Mouse (Mus musculus): Measurements from ENCODE around the gene Hdac1.

DNA sequence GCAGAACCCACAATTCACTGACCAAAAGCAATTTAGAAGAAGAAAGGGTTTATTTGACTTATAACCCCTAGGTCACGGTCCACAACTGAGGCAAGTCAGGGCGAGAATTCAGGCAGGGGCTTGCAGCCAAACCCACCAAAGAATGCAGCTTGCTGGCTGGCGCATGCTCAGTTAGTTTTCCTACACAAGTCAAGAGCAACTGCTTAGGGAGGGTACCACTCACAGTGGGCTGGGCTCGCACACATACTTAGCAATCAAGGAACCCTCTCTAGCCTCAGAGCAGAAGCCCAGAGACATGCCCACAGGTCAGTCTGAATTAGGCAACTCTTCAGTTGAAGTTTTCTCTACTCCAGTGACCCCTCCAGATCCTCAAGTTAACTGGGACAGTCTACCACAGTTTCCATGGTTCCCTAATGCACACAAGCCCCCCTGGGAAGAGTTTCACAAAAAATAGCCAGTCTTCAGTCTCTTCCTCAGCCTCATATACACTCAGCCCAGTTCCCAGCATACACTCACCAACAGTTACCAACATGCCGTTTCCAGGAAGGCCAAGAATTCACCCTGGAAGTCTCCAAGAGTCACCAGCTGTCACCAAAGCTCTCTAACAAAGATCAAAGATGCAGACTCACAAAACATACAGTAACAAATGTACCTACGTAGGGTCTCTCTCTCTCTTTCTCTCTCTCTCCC, 31.6 kb downstream of the Hdac1 start:
- TF ChIP-seq CTCF (IDR thresholded peaks at IDR 0.05; ENCODE audit: control insufficient read depth, insufficient read depth, insufficient replicate concordance, low read depth, low read length) (no peak), POLR2A (IDR thresholded peaks at IDR 0.05; ENCODE audit: control insufficient read depth, low read depth, low read length) (no peak)
